Mouse (Mus musculus) thymus, postnatal 10 days (tissue): Measurements from ENCODE around the gene Gm29609.
"Not testable (repeated sequence)": the region's sequence is repeated elsewhere in the genome, so short reads cannot be mapped to it uniquely, and the experiment has no call there.

Experiments used
- DNase-seq, 2 experiments: peaks; one replicate each; pipeline ENCODE4 v3.0.0; 2021; ENCODE audit warnings: low spot score in 2 of 2

The Gm29609 gene

GRCm38 (mm10) chr5:31179766-31180630 lies at the start of gene Gm29609, which contains the start of gene Gtf3c2:
TSS of gene Gm29609 (minus strand) at chr5:31179911.
TSS of gene Gtf3c2 (minus strand) at chr5:31180144.
- DNase-seq = peak; percentile 94 to 97

GRCm38 (mm10) chr5:31226641-31227040 lies 46.9 kb upstream of the Gm29609 start:
- DNase-seq = no peak

GRCm38 (mm10) chr5:31222696-31223095 lies 43.0 kb upstream of the Gm29609 start:
- no peak for DNase-seq

- DNase-seq = peak; percentile 31 to 35
These were observed 41.7 kb upstream of the Gm29609 start for GRCm38 (mm10) chr5:31221304-31221945.

- DNase-seq = peak; percentile 94 to 98
These were observed 41.0 kb upstream of the Gm29609 start, which contains the start of gene Ppm1g for GRCm38 (mm10) chr5:31220448-31221303. TSS of gene Ppm1g (minus strand) at chr5:31220687.

GRCm38 (mm10) chr5:31219911-31220447 lies 40.3 kb upstream of the Gm29609 start:
- no peak for DNase-seq

- DNase-seq = no peak
These were observed 39.8 kb upstream of the Gm29609 start for GRCm38 (mm10) chr5:31219474-31219873.

- no peak for DNase-seq
These were observed 39.4 kb upstream of the Gm29609 start for GRCm38 (mm10) chr5:31219070-31219469.

GRCm38 (mm10) chr5:31218294-31218693 lies 38.6 kb upstream of the Gm29609 start:
- no peak for DNase-seq

- DNase-seq = not testable (repeated sequence)
These were observed 36.8 kb upstream of the Gm29609 start for GRCm38 (mm10) chr5:31216554-31216953.

- DNase-seq = no peak
These were observed 24.7 kb upstream of the Gm29609 start for GRCm38 (mm10) chr5:31204421-31204820.

GRCm38 (mm10) chr5:31203866-31204265 lies 24.2 kb upstream of the Gm29609 start:
- no peak for DNase-seq

GRCm38 (mm10) chr5:31202933-31203332 lies 23.2 kb upstream of the Gm29609 start:
- DNase-seq = no peak

- DNase-seq = peak; percentile 91 to 96
These were observed 22.3 kb upstream of the Gm29609 start, which contains the start of gene Zfp513 for GRCm38 (mm10) chr5:31201742-31202590. TSS of gene Zfp513 (minus strand) at chr5:31202303.

- no peak for DNase-seq
These were observed 21.5 kb upstream of the Gm29609 start for GRCm38 (mm10) chr5:31201042-31201741.

GRCm38 (mm10) chr5:31200327-31200768 lies 20.6 kb upstream of the Gm29609 start:
- DNase-seq = no peak

- peak in 1 of 2 experiments; percentile 21 for DNase-seq
These were observed 20.2 kb upstream of the Gm29609 start for GRCm38 (mm10) chr5:31199893-31200292.

GRCm38 (mm10) chr5:31199321-31199892 lies 19.7 kb upstream of the Gm29609 start:
- no peak for DNase-seq

- no peak for DNase-seq
These were observed 19.1 kb upstream of the Gm29609 start for GRCm38 (mm10) chr5:31198616-31199320.
